Mouse (Mus musculus): ENCODE data around the gene Bex6. TPM values are rescaled to one million over a fixed set of nuclear protein-coding genes. Genes with fewer than 3 reads are reported as not detected.

The Bex6 gene
- not detected in 2 replicates for polyA plus RNA-seq (2012; rRNA removed)

GRCm38 (mm10) chr16:32179333-32179901 is at the start of gene Bex6:
Gene Bex6, plus strand, starts transcription at chr16:32179823.
- TF ChIP-seq CTCF (IDR thresholded peaks at IDR 0.05; ENCODE audit: insufficient read depth, low read length) (no peak), POLR2A (IDR thresholded peaks at IDR 0.05; ENCODE audit: borderline replicate concordance, extremely low read depth, low read depth, low read length) (no peak)
- no peaks in the 10 kb centered on the region; the same call in 1 of the 2 replicates for H3K4me1 ChIP-seq (ENCODE audit: control insufficient read depth, insufficient read depth, low read length)
- DNase-seq: no peak
- no peak within 1 kb of the TSS for H3K4me3 ChIP-seq (replicated peaks; ENCODE audit: extremely low read depth, low read depth, low read length)
- 80% methylated on average over 6 of the region's 6 CpGs for WGBS

DNA sequence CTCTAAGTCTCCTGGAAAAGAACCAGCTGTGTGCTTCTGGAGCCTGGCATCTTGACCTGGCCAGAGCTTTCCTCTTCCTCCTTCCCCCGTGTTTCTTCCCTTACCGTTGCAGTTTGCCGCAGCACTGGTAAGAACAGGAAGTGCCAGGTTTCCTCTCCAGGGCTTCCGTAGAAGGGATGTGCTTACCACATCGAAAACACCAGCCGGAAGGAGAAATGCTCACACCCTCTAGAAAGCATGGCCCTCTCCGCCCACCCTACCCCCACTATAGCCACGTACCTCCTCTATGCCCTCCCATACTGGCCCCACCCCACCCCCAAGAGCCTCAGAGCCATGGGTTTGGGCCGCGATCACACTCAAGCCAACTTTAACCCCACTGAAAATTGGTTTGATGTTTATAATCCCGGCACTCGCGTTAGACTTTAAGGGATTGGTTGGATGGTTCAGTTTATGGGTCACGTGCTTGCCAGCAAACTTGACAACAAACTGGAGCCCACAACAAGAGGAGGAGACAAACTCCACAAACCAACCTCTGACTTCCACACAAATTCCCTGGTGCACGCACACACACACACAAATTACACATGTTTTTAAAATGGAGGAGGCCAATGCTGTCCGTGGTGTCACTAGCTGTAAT is 49.3 kb upstream of the Bex6 start:
- peaks cover 9% of the 10 kb centered on the region for H3K4me1 ChIP-seq (ENCODE audit: control insufficient read depth, insufficient read depth, low read length)
- TF ChIP-seq POLR2A (IDR thresholded peaks at IDR 0.05; ENCODE audit: borderline replicate concordance, extremely low read depth, low read depth, low read length) (peak; percentile 73; the same call in 1 of the 2 replicates), CTCF (IDR thresholded peaks at IDR 0.05; ENCODE audit: insufficient read depth, low read length) (no peak)
- DNase-seq: peak; percentile 48
- 34% methylated on average over 16 of the region's 16 CpGs for WGBS
- H3K4me3 ChIP-seq (replicated peaks; ENCODE audit: extremely low read depth, low read depth, low read length): peak overlapping the region; percentile 56

GRCm38 (mm10) chr16:32133148-32133547 is 46.5 kb upstream of the Bex6 start:
- Histone ChIP-seq H3K4me3 (replicated peaks; ENCODE audit: extremely low read depth, low read depth, low read length) (no peak overlapping the region), H3K4me1 (ENCODE audit: control insufficient read depth, insufficient read depth, low read length) (peaks cover 2% of the 10 kb centered on the region; the same call in 1 of the 2 replicates)
- DNase-seq: no peak
- no peak for TF ChIP-seq CTCF (IDR thresholded peaks at IDR 0.05; ENCODE audit: insufficient read depth, low read length)
- TF ChIP-seq POLR2A (IDR thresholded peaks at IDR 0.05; ENCODE audit: borderline replicate concordance, extremely low read depth, low read depth, low read length): no peak
- WGBS: 82% methylated on average over 3 of the region's 3 CpGs

DNA sequence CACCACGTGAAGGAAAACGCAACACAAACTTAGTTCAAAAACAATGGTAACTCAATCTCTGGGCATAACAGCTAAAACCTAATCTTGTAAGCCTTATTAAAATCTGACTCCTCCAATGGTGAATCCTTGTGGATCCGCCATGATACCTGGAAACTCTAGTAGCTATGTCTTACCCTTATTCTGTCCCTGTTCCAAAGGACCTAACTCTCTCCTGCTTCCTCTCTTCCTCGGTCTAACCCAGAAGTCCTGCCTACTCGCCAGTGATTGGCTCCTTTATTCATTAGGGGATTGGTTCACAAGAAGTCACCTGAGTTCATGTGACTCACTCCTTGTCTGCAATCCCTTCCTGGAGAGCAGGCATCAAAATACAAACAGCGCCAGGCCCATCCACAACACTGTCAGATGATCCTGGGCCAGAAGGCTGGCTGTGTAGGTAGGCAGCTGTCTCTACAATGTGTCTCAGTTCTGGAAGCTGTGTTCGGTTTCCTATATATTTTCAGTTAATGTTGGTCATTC is 43.7 kb upstream of the Bex6 start:
- TF ChIP-seq CTCF (IDR thresholded peaks at IDR 0.05; ENCODE audit: insufficient read depth, low read length) (no peak), POLR2A (IDR thresholded peaks at IDR 0.05; ENCODE audit: borderline replicate concordance, extremely low read depth, low read depth, low read length) (no peak)
- Histone ChIP-seq H3K4me3 (replicated peaks; ENCODE audit: extremely low read depth, low read depth, low read length) (no peak overlapping the region), H3K4me1 (ENCODE audit: control insufficient read depth, insufficient read depth, low read length) (no peaks in the 10 kb centered on the region)
- DNase-seq: no peak
- 89% methylated on average over 7 of the region's 7 CpGs for WGBS

DNA sequence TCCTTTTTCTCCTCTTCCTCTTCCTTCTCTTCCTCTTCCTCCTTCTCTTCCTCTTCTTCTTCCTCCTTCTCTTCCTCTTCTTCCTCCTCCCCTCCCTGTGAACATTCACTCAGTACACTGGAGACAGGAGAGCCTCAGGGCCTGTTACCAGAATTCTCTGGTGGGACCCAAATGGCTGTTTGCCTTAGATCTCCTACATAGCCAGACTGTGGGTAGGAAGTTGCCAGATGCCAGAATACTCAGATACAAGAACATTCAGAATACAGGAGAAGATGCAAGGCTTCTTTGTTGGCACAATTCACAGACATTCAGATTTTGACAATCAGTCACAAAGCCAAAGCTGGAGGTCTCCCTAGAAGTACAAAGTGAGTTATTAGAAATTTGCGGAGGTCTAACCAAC is 40.7 kb upstream of the Bex6 start:
- DNase-seq: no peak
- Histone ChIP-seq H3K4me3 (replicated peaks; ENCODE audit: extremely low read depth, low read depth, low read length) (no peak overlapping the region), H3K4me1 (ENCODE audit: control insufficient read depth, insufficient read depth, low read length) (no peaks in the 10 kb centered on the region)
- WGBS: 72% methylated on average over 1 of the region's 1 CpGs
- no peak for TF ChIP-seq CTCF (IDR thresholded peaks at IDR 0.05; ENCODE audit: insufficient read depth, low read length)
- TF ChIP-seq POLR2A (IDR thresholded peaks at IDR 0.05; ENCODE audit: borderline replicate concordance, extremely low read depth, low read depth, low read length): no peak

DNA sequence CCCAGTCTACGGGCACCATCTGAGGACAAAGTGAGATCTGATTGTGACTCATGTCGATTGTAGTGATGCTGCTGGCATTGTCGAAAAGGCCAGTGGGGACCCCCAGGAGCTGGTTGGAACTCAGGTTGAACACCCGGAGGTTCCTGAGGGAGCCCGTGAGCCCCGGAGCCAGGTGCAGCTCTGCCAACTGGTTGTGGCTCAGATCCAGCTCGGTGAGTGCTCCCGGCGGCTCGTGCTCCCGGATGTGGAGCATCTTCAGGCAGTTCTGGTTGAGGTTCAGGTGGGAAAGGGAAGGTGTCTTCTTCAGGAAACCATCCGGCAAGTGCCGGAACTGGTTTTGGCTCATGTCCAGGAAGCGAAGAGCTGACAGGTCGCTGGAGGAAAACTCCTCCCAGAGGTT is 35.9 kb upstream of the Bex6 start:
- no peak for TF ChIP-seq POLR2A (IDR thresholded peaks at IDR 0.05; ENCODE audit: borderline replicate concordance, extremely low read depth, low read depth, low read length)
- TF ChIP-seq CTCF (IDR thresholded peaks at IDR 0.05; ENCODE audit: insufficient read depth, low read length): no peak
- Histone ChIP-seq H3K4me3 (replicated peaks; ENCODE audit: extremely low read depth, low read depth, low read length) (no peak overlapping the region), H3K4me1 (ENCODE audit: control insufficient read depth, insufficient read depth, low read length) (no peaks in the 10 kb centered on the region)
- WGBS: 89% methylated on average over 15 of the region's 15 CpGs
- no peak for DNase-seq

DNA sequence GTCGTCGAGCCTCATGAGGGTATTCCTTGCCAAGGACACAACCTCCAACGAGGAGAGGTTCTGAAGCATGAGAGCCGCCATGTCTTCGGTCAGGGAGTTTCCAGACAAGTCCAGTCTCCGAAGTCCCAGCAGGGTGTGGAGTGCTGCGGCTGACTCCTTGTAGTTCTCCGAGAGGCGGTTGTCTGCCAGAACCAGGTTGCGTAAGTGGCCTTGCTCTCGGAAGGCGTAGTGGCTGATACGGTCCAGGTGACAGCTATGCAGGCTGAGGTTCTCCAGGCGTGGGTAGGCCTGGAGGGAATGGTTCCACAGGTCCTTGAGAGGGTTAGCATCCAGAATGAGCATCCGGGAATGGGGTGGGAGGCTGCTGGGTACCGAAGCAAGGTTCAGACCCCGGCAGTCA is 35.0 kb upstream of the Bex6 start:
- DNase-seq: no peak
- WGBS: 90% methylated on average over 17 of the region's 17 CpGs
- no peak overlapping the region for H3K4me3 ChIP-seq (replicated peaks; ENCODE audit: extremely low read depth, low read depth, low read length)
- H3K4me1 ChIP-seq (ENCODE audit: control insufficient read depth, insufficient read depth, low read length): no peaks in the 10 kb centered on the region
- TF ChIP-seq CTCF (IDR thresholded peaks at IDR 0.05; ENCODE audit: insufficient read depth, low read length): no peak
- no peak for TF ChIP-seq POLR2A (IDR thresholded peaks at IDR 0.05; ENCODE audit: borderline replicate concordance, extremely low read depth, low read depth, low read length)

DNA sequence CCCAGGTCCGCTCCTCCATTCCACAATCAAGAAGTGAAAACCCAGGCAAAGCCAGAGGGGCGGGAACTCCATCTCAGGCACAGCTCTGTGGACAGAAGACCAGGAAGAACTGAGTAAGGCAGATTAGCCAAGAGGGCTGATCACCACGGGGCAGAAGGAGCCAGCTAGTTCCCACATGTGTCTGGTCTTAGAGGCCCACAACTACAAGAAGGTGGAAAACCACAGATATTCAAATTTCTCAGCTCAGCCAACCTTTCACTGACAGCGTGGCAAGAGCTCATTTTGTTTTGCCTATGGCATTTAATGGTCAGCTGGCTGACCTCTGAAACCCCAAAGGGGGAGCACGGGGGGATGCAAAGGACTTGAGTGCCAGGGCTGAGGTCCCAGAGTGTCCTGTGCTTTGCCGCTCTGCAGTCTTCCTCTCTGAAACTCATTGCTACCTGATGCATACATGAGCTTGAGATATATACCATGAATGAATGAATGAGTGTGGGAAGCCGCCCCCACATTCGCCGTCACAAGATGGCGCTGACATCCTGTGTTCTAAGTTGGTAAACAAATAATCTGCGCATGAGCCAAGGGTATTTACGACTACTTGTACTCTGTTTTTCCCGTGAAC is 31.9 kb upstream of the Bex6 start:
- no peak for DNase-seq
- H3K4me1 ChIP-seq (ENCODE audit: control insufficient read depth, insufficient read depth, low read length): no peaks in the 10 kb centered on the region
- TF ChIP-seq POLR2A (IDR thresholded peaks at IDR 0.05; ENCODE audit: borderline replicate concordance, extremely low read depth, low read depth, low read length) (no peak), CTCF (IDR thresholded peaks at IDR 0.05; ENCODE audit: insufficient read depth, low read length) (no peak)
- WGBS: 73% methylated on average over 12 of the region's 13 CpGs
- no peak overlapping the region for H3K4me3 ChIP-seq (replicated peaks; ENCODE audit: extremely low read depth, low read depth, low read length)

DNA sequence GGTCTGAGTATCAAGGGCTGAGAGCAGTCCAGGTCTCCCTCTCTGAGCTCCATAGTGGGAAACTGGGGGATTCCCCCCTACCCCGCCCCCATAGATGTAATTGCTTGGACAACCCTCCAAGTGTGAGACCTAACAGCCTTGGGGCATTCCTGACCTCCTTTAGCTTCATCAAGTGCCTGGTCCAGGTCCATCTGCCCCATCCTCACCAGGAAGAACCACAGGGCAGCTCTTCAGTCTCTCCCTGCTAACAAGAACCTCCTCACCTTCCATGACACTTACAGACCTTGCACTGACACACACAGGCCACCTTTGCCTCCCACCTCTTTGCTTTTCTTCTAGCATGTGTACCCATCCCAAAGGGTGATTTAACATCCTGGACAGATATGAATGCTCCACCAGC is 25.6 kb upstream of the Bex6 start:
- TF ChIP-seq CTCF (IDR thresholded peaks at IDR 0.05; ENCODE audit: insufficient read depth, low read length) (no peak), POLR2A (IDR thresholded peaks at IDR 0.05; ENCODE audit: borderline replicate concordance, extremely low read depth, low read depth, low read length) (no peak)
- 80% methylated on average over 1 of the region's 1 CpGs for WGBS

More for the DNA sequence above, 25.6 kb upstream of the Bex6 start:
- Histone ChIP-seq H3K4me3 (replicated peaks; ENCODE audit: extremely low read depth, low read depth, low read length) (no peak overlapping the region), H3K4me1 (ENCODE audit: control insufficient read depth, insufficient read depth, low read length) (peaks cover 2% of the 10 kb centered on the region; the same call in 1 of the 2 replicates)
- DNase-seq: no peak
